Mouse (Mus musculus) kidney, postnatal 36 days (tissue): Measurements from ENCODE around the gene Gramd1b.
A peak's percentile ranks its signal among the peaks of the same experiment; 100 is the strongest.

Source experiments
- DNase-seq, 2 experiments: peaks; one replicate each; pipeline ENCODE4 v3.0.0; 2021 to 2022; ENCODE audit warnings: mixed read lengths in 2 of 2

Gramd1b gene

GRCm38 (mm10) chr9:40358408-40358896 is 172.7 kb downstream of the Gramd1b start:
- no peak for DNase-seq

- DNase-seq: no peak
Measured at GRCm38 (mm10) chr9:40356768-40357446, 174.3 kb downstream of the Gramd1b start.

- DNase-seq: no peak
Measured at GRCm38 (mm10) chr9:40356368-40356767, 174.8 kb downstream of the Gramd1b start.

GRCm38 (mm10) chr9:40355406-40355805 is 175.8 kb downstream of the Gramd1b start:
- DNase-seq: no peak

GRCm38 (mm10) chr9:40353596-40353995 is 177.6 kb downstream of the Gramd1b start:
- no peak for DNase-seq

- peak; percentile 74 for DNase-seq
Measured at GRCm38 (mm10) chr9:40350640-40351039, 180.5 kb downstream of the Gramd1b start.

GRCm38 (mm10) chr9:40350052-40350451 is 181.1 kb downstream of the Gramd1b start:
- DNase-seq: no peak

GRCm38 (mm10) chr9:40349554-40349953 is 181.6 kb downstream of the Gramd1b start:
- no peak for DNase-seq

GRCm38 (mm10) chr9:40348714-40349233 is 182.4 kb downstream of the Gramd1b start:
- DNase-seq: no peak

GRCm38 (mm10) chr9:40346232-40346984 is 184.8 kb downstream of the Gramd1b start:
- DNase-seq: peak in 1 of 2 experiments; percentile 44

GRCm38 (mm10) chr9:40345493-40346231 is 185.5 kb downstream of the Gramd1b start:
- DNase-seq: no peak

GRCm38 (mm10) chr9:40344801-40345492 is 186.2 kb downstream of the Gramd1b start:
- DNase-seq: no peak

- DNase-seq: no peak
Measured at GRCm38 (mm10) chr9:40343828-40344227, 187.4 kb downstream of the Gramd1b start.

GRCm38 (mm10) chr9:40343053-40343652 is 188.0 kb downstream of the Gramd1b start:
- DNase-seq: no peak

GRCm38 (mm10) chr9:40342101-40342500 is 189.1 kb downstream of the Gramd1b start:
- no peak for DNase-seq

GRCm38 (mm10) chr9:40339578-40339977 is 191.6 kb downstream of the Gramd1b start:
- no peak for DNase-seq

GRCm38 (mm10) chr9:40337131-40337820 is 193.9 kb downstream of the Gramd1b start:
- DNase-seq: no peak

- peak; percentile 92 for DNase-seq
Measured at GRCm38 (mm10) chr9:40336701-40337100, 194.5 kb downstream of the Gramd1b start.

GRCm38 (mm10) chr9:40334617-40335016 is 196.6 kb downstream of the Gramd1b start:
- no peak for DNase-seq

- peak; percentile 57 to 89 for DNase-seq
Measured at GRCm38 (mm10) chr9:40333649-40334396, 197.4 kb downstream of the Gramd1b start.
